Mouse (Mus musculus) right cerebral cortex, adult 2 months (tissue): ENCODE data around the gene Lyplal1.

Source experiments
- DNase-seq, 2 experiments: peaks; one replicate each; pipeline ENCODE4 v3.0.0; 2021 to 2022; ENCODE audit warnings: low spot score in 2 of 2

Gene Lyplal1

DNA sequence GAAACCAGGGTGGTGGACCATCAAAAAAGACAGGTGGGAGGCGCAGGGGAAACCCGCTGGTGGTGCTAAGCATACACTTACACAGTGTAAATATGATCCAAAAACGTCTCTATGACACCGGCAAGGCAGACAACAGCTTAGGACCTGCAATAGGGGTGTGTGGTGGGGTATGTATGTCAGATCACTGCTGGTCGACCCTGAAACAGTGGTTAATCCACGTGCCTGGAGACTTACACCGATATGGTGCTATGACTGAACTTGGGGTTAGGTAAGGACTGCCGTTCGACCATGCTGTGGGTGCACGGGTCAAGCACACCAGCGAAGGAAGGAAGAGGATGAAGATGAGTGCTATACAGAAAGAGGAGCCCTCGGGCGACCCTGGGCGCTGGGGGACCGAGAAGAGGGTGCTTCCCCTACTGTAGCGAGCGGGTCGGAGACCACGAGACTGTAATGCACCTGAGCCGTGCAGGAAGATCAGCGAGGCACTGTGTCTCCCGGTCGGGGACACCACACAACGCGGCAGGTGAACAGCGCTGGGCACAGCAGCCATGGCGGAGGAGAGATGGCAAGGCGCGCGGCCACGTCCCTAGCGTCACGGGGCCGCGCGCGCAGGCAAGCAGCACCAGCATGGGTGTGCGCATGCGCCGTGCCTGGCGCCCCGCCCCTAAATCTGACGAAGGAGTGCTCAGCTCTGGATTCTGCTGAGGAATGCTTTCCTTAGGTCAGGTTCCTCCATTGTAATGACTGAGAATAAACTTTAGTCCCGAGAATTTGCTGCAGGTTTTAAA, at the start of gene Lyplal1:
TSS of gene Lyplal1 (minus strand) at position 610 of the 788 bp plus-strand sequence.
- peak; percentile 94 to 95 for DNase-seq

DNA sequence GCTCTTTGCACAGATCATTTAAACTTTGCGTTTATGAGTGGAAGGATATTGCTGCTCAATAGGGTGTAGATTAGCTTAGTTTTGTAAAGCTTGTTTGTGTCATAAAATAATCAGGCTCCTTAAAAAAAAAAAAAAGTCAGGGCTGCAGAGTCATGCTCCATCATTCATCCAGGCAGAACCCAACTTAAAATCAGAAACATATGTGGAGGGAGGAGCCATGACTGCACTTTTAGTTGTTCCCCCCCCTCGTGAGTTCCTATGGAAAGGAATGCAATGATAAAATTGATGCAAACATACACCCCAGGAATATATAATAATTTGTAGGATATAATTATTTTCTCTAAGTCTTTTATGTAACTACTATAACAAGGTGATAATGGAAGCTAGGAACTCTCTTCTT, 46.5 kb upstream of the Lyplal1 start:
- DNase-seq, result no peak

DNA sequence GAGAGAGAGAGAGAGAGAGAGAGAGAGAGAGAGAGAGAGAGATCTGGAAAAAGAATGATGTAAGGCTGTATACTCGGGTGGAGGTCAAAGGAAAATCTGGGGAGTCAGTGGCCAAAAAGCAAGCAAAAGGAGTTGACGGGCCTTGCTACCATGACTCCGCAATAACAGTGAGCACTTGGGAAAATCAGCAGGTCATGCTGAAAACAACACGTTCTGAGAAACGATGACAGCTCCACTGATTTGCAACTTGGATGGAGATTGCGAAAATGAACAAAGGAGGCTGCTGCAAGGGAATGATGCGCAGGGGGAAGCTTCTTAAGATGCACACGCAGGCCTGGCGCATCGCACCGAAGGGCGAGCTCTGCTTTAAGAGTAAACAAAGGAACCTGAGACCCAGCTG, 46.1 kb upstream of the Lyplal1 start:
- DNase-seq, result no peak

DNA sequence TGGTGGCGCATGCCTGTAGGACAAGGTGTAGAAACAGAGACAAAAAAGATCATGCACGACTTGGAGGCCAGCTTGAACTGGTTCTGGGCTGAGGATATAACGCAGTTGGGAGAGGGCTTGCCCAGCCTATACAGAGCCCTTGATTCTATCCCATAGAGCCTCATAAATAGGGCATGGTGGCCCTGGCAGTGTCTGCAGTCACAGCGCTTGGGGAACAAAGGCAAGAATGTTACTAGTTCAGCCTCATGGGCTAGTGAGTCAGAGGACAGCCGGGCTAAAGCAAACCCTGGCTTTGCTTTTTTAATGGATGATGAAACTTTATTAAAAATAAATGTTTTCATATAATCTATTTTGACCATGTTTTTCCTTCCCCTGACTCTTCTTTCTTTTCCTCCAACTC, 33.3 kb upstream of the Lyplal1 start:
- no peak for DNase-seq

DNA sequence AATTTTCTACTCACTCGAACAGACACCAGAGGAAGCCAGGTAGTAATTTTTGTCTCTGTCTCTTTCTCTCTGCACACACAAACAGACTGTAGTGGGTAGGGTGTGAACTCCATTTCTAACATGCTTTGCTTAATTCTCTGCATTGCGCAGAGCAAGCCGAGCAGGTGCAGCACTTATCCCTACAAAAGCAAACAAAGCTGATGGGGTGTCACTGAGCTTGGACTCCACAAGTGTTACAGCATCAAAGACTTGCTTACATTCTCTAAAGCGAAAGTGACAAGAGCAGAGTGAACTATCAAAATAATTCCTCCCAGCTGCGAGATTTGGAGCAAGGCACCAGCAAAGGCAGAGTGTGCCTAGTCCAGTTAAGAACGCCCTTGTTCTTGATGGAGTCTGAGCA, 28.3 kb upstream of the Lyplal1 start:
- DNase-seq, result peak in 1 of 2 experiments; percentile 5

DNA sequence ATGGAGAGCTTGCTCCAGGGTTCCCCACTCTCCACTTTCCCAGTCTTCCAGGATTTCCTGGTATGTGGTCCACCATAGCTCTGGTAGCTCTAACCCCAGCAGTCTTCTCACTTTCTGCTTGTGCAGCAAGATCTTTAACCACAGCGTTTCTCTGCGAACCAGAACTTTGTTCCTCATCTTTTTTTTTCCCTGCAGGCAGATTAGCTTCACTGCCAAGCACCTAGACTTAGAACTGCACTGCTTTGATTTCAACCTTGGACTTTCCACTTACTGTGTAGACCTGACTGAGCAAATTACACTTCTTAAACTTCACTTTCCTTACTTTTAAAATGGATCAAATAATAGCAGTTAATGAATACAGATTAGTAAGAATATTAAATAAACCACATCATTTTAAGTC, 23.1 kb upstream of the Lyplal1 start:
- DNase-seq, result no peak

DNA sequence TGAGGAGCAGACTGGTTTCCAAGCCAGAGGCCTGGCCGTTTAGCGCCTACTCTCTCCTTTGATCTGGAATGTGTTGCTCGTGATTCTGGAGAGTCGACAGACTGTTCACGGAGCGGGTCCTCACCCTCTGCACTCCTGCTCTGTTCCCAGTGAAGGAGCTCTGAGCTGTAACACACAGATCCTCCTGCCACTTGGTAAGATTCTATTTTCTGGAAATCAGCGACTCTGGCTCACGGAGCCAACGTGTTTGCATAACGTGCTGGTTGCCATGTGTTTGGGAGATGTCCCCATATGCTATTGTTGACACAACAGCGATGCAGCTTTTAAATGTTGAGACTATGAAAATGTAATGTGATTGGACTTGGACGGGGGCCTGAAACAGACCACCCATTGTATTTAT, 20.8 kb upstream of the Lyplal1 start:
- DNase-seq, result peak in 1 of 2 experiments; percentile 4

DNA sequence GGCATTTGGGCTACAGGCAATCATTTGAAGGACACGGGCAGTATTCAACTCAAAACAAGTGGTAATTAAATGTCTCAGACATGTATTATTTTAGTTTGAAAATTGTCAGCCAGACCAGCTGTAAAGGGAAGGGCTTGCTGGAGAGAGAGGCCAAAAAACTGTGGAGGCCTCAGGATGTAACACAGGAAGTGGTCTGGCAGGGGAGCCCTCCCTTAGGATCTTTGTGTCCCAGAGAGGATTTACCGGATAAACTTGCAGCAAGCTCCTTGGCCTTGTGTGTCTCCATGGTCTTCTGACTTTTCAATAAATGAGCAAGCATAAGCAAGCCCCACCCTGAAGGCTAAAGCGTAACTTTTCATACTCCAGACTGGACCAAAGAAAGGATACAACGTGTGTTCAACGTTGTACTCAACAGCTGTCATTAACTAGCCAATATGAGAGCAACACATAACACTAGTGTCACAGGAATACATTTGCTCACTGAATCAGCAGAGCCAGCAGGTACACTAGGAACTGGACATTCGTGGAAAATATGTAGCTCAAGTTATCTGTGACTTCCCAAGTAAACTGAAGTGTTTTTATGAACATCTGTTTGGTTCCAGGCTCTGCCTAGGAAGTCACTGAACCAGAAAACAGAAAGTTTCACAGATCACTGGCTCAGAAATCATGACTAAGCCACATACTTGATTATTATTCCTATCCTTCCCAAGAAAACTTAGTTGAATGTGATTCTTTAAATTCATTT, 19.7 kb upstream of the Lyplal1 start:
- DNase-seq, result no peak

DNA sequence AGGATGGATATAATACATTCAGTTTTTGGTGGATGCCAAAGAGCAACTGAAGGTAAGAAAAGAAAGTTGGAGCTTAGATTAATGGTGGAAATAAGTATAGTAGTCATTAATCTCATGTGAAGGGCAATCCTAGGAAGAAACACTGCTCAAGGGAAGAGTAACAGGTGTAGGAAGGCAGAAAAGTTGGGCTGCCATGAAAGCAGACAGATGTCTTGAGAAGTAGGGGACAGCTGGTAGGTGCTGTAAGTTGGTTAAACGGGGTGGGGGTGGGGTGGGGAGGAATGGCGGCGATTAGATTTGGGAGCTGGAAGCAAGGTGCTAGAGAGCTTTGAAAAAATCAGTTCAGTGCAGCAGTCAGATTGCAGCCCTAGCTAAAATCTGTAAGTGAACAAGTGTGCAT, 14.4 kb upstream of the Lyplal1 start:
- DNase-seq, result no peak

DNA sequence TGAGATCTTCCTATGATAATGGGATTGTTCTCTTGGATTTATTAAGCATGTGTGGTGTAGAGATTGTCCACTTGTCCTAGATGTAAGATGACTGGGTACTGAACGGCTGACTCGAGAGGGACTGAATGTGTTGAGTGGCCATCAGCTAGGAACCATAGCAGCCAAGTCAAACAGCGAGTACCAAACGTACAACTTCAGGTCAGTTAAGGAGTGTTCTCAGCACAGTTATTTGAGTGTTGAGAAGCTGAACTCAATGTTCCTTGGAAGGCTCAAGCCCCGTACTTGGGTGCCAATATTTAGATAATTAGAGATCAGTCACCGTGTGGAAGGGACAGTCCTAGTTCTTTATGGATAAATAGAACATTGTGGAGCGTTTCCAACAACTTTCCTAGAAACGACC, 11.8 kb upstream of the Lyplal1 start:
- DNase-seq, result no peak

DNA sequence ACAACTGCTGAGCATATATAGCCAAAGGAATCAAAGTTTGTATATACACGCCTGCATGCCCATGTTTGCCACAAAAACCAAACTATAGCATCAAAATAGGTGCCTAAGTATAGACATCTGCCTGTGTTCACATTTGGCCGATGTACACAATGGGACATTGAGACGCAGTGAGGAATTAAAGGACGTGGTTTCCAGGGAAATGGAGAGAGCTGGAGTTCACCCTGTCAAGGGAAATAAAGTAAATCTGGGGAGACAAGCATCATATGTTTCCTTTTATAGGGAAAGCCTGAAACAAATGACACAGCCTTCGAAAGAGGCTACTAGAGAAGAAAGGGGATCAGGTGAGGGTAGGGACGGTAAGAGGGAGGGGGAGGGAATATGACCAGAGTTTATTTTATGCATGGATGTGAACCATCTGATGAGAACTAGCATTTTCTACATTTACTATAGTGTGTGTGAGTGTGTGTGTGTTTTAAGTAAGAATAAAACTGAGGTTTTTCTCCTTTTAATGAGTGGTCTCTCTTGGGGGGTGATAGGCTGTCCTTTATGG, 9.3 kb upstream of the Lyplal1 start:
- no peak for DNase-seq

DNA sequence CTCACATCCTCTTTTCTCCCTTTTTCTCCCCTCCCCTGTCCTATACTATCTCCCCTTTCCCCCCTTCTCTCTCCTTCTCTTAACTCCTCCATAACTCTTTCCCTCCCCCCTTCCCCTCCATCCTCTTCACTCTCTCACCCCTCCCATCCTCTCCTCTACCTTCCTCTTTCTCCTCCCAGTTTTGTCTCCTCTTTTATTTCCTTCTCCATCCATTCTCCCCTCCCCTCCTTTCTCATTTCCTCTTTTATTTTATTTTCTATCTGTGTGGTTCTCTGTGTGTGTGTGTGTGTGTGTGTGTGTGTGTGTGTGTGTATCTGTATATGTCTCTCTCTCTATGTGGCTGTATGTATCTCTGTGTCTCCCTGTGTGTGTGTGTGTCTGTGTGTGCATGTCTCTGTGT, 6.6 kb upstream of the Lyplal1 start:
- no peak for DNase-seq

DNA sequence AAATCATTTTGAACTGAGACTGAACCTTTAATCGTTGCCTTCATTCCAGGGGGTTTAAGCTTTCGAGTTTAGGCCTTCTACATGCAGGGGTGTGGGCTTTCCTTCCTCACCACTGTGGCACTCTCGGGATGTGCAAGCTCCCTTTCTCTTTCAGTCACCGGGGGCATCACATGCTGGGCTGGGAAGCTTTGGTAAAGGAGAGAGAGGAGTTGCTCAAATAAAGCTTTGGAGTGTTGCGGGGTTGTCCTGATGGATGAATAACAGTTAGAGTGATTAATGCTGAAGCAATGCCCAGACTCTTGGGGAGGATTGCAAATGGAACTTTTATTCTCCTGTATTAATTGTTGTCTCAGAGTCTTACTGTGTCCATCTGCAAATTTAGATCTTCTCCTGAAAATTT, 2.7 kb upstream of the Lyplal1 start:
- no peak for DNase-seq

DNA sequence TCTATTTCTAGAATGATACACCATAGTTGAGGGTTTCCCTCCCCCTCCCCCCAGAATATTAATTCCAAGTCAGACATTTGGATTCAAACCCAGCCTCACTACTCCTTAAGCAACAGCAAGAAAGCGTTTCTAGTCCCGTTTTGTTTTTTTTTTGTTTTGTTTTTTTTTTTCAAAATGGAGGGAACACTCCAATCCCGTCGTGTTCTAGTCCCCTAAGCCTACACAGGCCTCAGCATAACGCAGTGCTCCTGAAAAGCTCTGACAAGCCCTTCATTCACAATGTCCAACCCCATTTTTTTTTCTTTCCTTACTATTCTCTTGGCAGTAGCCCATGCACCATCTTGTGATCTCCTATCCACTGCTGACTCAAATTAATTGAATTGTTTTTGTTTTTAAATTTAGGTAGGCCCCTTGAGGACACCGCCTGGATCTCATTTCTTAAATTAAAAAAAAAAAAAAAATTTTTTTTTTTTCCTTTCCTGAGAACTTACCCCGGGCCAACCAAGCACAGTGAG, 967 bp downstream of the Lyplal1 start:
- DNase-seq, result no peak

DNA sequence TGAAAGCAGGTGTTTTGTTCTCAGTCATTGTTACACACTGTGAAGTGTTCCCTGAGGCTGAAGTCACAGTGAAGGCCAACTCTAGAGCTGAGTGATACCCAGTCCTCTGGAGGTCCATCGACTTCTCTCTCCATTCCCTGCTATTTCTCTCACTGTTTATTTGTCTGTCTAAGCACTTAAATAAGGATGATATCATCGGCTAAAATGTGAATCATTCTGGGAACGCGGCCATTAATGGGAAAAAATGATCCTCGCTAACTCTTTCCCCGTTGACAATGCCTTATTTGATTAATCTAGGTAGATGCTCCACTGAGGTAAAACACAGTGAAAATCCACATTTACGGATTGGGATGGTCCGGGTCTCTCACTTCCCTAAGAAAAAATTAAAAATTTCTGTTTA, 14.8 kb downstream of the Lyplal1 start:
- DNase-seq, result no peak

DNA sequence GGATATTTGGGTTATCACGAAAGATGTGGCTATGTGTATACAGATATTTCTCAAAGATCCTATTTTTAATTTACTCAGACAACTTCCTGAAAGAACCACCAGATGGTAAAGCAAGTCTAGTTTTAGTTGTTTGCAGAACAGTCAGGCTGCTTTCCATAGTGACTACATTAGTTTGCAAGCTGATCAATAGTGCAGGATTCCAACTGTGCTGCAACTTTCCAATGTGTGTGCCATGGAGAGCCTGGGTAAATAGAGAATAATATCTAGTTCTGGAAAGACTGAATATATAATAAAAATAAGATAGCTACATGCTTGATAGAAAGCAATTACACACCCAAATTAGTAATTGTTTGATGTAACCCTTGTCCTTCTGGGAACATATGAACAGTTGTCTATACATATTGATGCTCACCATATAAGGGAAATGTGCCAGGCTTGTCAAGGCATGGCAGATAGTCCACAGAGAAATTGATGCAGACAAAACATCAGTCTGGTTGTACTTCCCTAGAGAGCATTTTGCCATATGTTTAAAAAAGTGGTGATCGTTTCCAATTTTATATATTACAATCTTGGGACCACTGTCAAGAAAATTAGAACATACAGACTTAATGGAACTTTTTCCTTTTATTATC, 50.7 kb downstream of the Lyplal1 start:
- no peak for DNase-seq

DNA sequence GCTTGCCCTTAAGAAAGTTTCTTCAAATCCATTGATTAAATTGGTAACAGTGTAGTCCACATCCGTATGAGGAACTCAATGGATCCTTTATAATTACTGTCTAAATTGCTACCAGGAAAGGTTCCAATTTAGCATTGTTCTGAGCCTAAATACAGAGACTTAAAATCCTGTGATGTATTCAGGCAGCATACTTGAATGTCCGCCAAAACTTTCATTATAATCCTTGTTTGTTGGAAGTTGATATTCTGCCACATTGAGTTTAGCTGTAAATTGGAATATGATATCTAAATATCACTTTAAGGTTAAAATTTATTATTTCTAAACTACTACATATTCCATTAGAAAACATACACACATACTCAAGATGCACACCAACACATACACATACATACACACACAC, 57.1 kb downstream of the Lyplal1 start:
- no peak for DNase-seq

DNA sequence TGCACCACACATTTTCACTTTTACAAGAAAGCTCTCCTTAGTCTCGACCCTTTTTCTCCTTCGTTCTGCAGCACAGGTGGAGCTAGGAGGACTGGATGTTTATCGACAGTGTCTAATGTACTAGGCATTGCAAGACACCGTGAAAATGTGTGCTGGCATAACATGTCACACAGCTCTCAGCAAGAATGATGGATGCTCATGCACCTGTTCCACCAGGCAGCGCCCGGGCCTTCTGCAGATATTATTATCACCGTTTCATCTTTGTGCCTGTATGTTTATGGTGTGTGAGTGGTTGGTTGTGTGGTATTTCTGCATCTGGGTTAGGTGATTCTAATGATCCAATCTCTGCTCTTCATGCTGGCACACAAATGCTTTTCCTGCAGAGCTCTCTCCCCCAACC, 62.9 kb downstream of the Lyplal1 start:
- DNase-seq, result no peak

DNA sequence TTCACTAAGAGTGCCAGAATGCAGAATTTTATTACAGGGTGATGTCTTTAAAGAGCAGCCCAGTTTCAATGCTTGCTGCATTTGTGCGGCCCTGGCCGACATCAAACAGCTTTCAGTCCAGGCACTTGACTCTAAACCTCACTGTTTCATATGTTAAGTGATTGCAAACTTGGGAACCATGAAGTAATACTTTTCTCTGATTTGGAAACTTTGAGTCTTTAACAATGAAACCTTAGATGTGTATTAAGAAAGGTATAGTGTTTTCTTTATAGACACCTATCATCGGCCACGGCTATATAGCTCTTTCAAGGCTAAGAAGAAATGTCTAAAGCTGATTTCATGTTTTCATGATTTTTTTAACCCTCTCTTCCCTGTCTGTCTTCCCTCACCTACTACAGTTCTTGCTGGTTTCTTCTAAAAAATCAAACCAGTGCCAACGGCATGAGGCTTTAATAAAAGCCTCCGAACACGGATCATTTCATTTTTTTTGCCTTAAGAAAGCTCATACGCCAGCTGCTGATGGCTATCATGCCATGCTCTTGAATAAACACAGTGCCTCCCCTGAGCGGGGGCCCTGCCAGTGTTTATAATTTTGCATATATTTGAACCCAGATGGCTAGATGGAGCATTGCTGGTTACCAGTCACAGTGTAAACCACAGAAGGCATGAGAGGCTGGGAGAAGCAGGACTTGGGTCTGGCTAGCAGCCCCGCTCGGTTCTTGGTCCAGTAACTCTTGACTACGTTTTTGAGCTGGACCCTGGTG, 63.6 kb downstream of the Lyplal1 start:
- no peak for DNase-seq

DNA sequence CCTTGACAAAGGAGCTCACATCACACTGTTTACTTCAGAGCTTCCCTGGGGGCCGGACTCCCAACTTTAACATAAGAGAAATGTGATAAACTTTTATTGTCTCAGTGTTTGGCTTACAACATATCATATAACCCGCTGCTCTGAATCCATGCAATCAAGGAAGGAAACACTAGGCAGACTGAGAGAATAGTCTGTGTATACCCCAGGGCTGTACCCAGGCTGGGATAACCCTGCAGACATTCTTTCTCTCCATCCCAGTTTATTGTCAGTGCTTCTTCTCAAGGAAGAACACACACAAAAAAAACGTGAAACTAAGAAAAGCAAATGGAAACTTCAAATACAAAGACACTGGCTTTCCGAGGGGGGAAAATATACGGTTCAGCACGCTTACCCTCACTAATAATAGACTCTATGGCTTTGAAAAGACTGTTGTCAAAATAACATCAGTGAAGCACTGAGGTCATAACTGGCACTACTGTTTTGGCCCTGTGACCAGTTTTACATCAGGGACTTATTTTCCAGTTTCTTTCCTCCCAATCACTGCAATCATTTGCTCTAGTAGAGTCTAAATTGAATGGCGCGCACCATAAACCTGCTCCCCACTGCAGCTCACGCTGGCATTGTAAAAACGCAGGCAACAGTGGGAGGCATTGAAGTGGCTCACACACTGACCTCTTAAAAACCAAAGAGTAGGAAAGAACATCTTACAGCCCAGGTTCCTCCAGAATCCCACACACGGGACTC, 73.2 kb downstream of the Lyplal1 start:
- DNase-seq, result no peak

DNA sequence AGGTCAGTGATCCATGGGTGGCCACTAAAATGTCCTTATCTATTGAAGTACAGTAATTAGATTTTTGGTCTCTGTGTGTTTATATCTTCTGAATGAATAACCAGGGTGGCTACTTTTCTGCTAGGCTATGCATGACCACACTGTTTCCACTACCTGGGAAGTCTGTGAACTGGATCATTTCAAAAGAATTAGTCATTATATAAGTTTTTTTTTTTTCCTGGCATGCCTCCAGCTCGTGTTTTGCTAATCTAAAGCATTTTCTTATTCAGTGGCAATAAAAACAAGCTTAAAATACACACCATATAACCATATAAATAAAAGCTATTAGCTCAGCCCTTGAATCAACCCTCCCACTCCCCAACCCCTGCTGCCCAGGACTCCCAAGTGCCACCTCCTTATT, 75.3 kb downstream of the Lyplal1 start:
- DNase-seq, result no peak
